Mouse (Mus musculus) myocyte (in vitro differentiated cells): Measurements from ENCODE around the gene Rmi2.

Source experiments
- E2F4 ChIP-seq: IDR thresholded peaks from one replicate; pipeline ENCODE4 v1.6.1; 2011; ENCODE audit warnings: mild to moderate bottlenecking, control low read depth, moderate library complexity; ENCODE audit not compliant: insufficient read depth
- MYOD1 ChIP-seq, 3 experiments: IDR thresholded peaks; one replicate each; pipeline ENCODE4 v1.6.1; 2011; ENCODE audit warnings: control low read depth in 2 of 3, low read depth in 2 of 3, mild to moderate bottlenecking in 2 of 3, moderate library complexity in 1 of 3; ENCODE audit not compliant: insufficient read length in 2 of 3, control insufficient read depth in 1 of 3
- MYOG ChIP-seq, 3 experiments: IDR thresholded peaks; one replicate each; pipeline ENCODE4 v1.6.1; 2011; ENCODE audit warnings: control low read depth in 2 of 3, low read depth in 2 of 3, mild to moderate bottlenecking in 2 of 3; ENCODE audit not compliant: insufficient read length in 2 of 3, control insufficient read depth in 1 of 3, insufficient read depth in 1 of 3
- POLR2A ChIP-seq: IDR thresholded peaks from one replicate; pipeline ENCODE4 v1.6.1; 2011; ENCODE audit warnings: low read depth, mild to moderate bottlenecking, control low read depth, moderate library complexity; ENCODE audit not compliant: insufficient read length
- POLR2AphosphoS2 ChIP-seq: IDR thresholded peaks from one replicate; pipeline ENCODE4 v1.6.1; 2011; ENCODE audit warnings: low read depth, control low read depth; ENCODE audit not compliant: insufficient read length
- REST ChIP-seq: IDR thresholded peaks from one replicate; pipeline ENCODE4 v1.6.1; 2011; ENCODE audit warnings: mild to moderate bottlenecking, control low read depth, moderate library complexity; ENCODE audit not compliant: insufficient read depth, insufficient read length
- USF1 ChIP-seq: IDR thresholded peaks from one replicate; pipeline ENCODE4 v1.6.1; 2011; ENCODE audit warnings: low read depth, mild to moderate bottlenecking, control low read depth, moderate library complexity

GRCm38 (mm10) chr16:10873654-10874053 is 38.8 kb downstream of the Rmi2 start:
- TF ChIP-seq MYOD1 (IDR thresholded peaks at IDR 0.05; ENCODE audit: control insufficient read depth in 1 of 3, insufficient read length in 2 of 3, low read depth in 2 of 3) = no peak
- no peak for TF ChIP-seq MYOG (IDR thresholded peaks at IDR 0.05; ENCODE audit: control insufficient read depth in 1 of 3, insufficient read depth in 1 of 3, insufficient read length in 2 of 3, low read depth in 2 of 3)
- no peak for TF ChIP-seq USF1
- no peak for TF ChIP-seq REST
- no peak for TF ChIP-seq POLR2A
- TF ChIP-seq E2F4 = no peak
- no peak for TF ChIP-seq POLR2AphosphoS2
